Mouse (Mus musculus) neural tube, embryonic 14.5 days (tissue): Measurements from ENCODE around the gene Adamts3. TPM values are rescaled to one million over a fixed set of nuclear protein-coding genes. Genes with fewer than 3 reads are reported as not detected.

Source experiments
- ATAC-seq: fragments of 200-750 bp; cut with Nextera tagmentation; 2 replicates; pipeline ENCODE4 v1.8.0; 2017; ENCODE audit warnings: low read depth, mild to moderate bottlenecking, moderate TSS enrichment, moderate library complexity
- H3K27ac ChIP-seq: fragments of 300-500 bp; sonication (generic); 2 replicates; pipeline ENCODE4 v1.5.1; 2014; ENCODE audit warnings: low read depth, mild to moderate bottlenecking, control low read depth, low read length, moderate library complexity, mixed read lengths
- H3K27me3 ChIP-seq: fragments of 300-500 bp; sonication (generic); 2 replicates; pipeline ENCODE4 v1.6.1; 2014; ENCODE audit warnings: low read length; ENCODE audit not compliant: control insufficient read depth, insufficient read depth
- H3K36me3 ChIP-seq: fragments of 300-500 bp; sonication (generic); 2 replicates; pipeline ENCODE4 v1.6.1; 2014; ENCODE audit warnings: low read length, mixed read lengths; ENCODE audit not compliant: control insufficient read depth, insufficient read depth
- H3K4me1 ChIP-seq: fragments of 300-500 bp; sonication (generic); 2 replicates; pipeline ENCODE4 v1.6.1; 2014; ENCODE audit warnings: low read length; ENCODE audit not compliant: control insufficient read depth, insufficient read depth
- H3K4me2 ChIP-seq: fragments of 300-500 bp; sonication (generic); 2 replicates; pipeline ENCODE4 v1.6.1; 2014; ENCODE audit warnings: mild to moderate bottlenecking, low read depth, low read length, control low read depth
- H3K4me3 ChIP-seq: fragments of 300-500 bp; sonication (generic); 2 replicates; pipeline ENCODE4 v1.5.1; 2014; ENCODE audit warnings: low read depth, low read length, control low read depth, mixed read lengths
- H3K9ac ChIP-seq: fragments of 300-500 bp; sonication (generic); replicated peaks from 2 replicates; pipeline ENCODE4 v1.6.1; 2014; ENCODE audit warnings: low read depth, mild to moderate bottlenecking, control low read depth, low read length, mixed read lengths
- H3K9me3 ChIP-seq: fragments of 300-500 bp; sonication (generic); 2 replicates; pipeline ENCODE4 v1.6.1; 2016; ENCODE audit warnings: low read length; ENCODE audit not compliant: control insufficient read depth
- WGBS: fragments of 180-500 bp; shearing (Covaris S2); extraction: QIAGEN DNeasy Blood & Tissue Kit; methylation state at CpG from one replicate; pipeline ENCODE4 v1.1.7; 2014; 5-methylcytosine and 5-hydroxymethylcytosine counted together
- polyA plus RNA-seq: library from polyadenylated mRNA; unstranded; fragments of >200 nt; fragmentation: Nextera tagmentation; extraction: Ambion mirVana; gene quantifications from 2 replicates; pipeline ENCODE4 v1.2.1, GENCODE M21; 2014

The Adamts3 gene
- polyA plus RNA-seq, 1 experiment from 2014 or later: 10.9 TPM

DNA sequence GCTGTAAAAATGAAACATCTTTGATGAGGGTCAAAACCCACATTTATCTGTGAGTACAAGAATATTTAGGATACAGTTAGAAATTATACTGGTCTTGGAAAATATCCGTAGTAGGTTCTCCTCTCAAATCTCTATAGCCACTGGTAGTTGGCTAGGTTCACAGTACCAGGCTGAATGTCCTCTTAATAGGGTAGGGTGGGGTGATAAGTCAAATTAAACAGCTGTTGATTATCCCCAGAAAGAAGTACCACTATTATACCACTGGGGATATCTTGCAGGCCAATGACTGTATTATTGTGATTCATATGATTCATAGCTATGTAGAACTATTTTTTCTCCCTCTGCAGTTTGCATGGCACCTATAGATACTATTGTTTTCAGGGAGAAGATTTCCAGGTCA, 228.8 kb downstream of the Adamts3 start:
- no peaks in the 10 kb centered on the region for H3K4me1 ChIP-seq
- no peak overlapping the region for H3K4me2 ChIP-seq
- H3K27me3 ChIP-seq: no peaks in the 10 kb centered on the region
- no peak overlapping the region for H3K9ac ChIP-seq
- H3K36me3 ChIP-seq: no peaks in the 10 kb centered on the region
- H3K27ac ChIP-seq: no peak overlapping the region
- no peak overlapping the region for H3K4me3 ChIP-seq
- ATAC-seq: no peak
- 93% methylated on average over 1 of the region's 1 CpGs for WGBS
- no peaks in the 10 kb centered on the region for H3K9me3 ChIP-seq

DNA sequence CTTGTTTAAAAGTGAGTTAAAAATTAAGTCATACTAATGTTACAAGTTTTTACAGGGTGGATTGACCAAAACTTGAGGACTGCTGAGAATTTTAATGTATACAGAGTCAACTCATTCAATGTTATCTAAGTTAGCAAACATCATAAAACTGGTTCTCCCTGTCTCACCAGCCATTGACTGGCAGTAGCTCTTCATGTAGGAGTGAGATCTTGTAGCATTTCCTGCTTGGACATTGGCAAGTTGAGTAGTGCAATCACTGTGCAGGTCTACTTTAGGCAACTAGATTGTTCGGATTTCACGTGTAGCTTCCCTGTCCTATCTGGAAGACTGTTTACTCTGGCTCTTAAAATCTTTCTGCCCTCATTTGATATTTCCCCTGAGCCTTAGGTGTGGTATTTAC, 229.3 kb downstream of the Adamts3 start:
- no peak overlapping the region for H3K9ac ChIP-seq
- no peak overlapping the region for H3K4me3 ChIP-seq
- H3K27me3 ChIP-seq: no peaks in the 10 kb centered on the region
- H3K4me2 ChIP-seq: no peak overlapping the region
- no peak overlapping the region for H3K27ac ChIP-seq
- H3K4me1 ChIP-seq: no peaks in the 10 kb centered on the region
- ATAC-seq: no peak
- H3K9me3 ChIP-seq: no peaks in the 10 kb centered on the region
- 89% methylated on average over 2 of the region's 2 CpGs for WGBS
- no peaks in the 10 kb centered on the region for H3K36me3 ChIP-seq

DNA sequence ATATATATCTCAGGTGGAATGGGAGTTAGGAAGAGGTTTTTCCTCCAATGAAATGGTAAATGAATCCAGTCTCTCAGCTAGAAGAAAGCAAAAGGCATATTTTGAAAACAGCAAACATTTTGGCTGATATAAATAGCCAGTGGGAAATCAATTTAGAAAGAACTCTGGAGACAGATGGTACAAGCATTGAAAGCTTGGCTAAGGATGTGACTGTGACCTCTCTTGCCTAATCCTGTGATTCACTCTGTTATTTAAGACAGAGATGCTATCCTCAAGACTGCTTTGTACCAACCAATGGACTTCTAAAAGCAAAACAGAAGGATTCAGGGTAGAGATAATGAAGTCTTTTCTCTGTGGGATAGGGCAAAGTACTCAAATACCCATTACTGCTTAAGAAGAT, 236.2 kb downstream of the Adamts3 start:
- no peak overlapping the region for H3K4me3 ChIP-seq
- H3K4me1 ChIP-seq: no peaks in the 10 kb centered on the region
- H3K36me3 ChIP-seq: no peaks in the 10 kb centered on the region
- no peak for ATAC-seq
- H3K4me2 ChIP-seq: no peak overlapping the region
- no peak overlapping the region for H3K9ac ChIP-seq
- no peaks in the 10 kb centered on the region for H3K27me3 ChIP-seq
- H3K27ac ChIP-seq: no peak overlapping the region
- no peaks in the 10 kb centered on the region for H3K9me3 ChIP-seq

DNA sequence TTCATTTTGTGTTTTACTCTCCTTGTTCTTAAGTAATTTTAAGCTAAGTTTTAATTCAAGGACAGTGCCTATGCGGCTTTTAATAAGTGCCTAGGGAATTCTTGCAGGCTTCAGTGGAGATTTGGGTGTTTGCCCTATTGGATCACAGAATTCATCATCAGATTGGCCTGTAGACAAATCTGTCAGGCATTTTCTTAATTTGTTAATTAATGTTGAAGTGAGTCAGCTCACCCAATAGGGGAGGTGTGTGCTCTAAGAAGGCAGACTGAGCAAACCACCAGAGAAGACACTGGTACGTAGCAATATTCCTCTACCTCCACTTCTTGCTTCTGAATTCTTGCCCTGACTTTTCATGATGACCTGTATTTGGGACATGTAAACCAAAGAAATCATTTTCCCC, 247.7 kb downstream of the Adamts3 start:
- ATAC-seq: no peak
- Histone ChIP-seq H3K9ac (no peak overlapping the region), H3K4me2 (no peak overlapping the region), H3K27ac (no peak overlapping the region), H3K9me3 (no peaks in the 10 kb centered on the region), H3K4me3 (no peak overlapping the region), H3K27me3 (no peaks in the 10 kb centered on the region), H3K36me3 (no peaks in the 10 kb centered on the region), H3K4me1 (no peaks in the 10 kb centered on the region)
- 84% methylated on average over 2 of the region's 2 CpGs for WGBS

DNA sequence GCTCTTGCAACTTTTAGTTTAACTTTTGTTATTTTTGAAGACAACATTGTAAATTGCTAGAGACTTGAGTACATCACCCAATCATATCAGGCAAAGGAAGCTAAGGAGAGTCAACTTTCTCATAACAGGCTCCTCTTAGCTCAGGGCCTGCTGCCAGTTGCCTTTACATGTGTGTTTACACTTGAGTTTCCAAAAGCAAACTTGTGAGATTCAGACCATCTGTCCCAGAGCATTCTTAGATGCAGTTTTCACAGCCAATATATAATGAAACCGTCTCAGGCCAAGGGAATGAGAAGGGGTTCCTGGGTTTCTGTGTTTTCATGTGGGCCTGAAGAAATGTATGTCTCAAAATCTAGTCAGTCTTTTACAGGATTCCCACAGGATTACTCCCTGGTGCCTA, 251.5 kb downstream of the Adamts3 start:
- Histone ChIP-seq H3K4me3 (no peak overlapping the region), H3K27ac (no peak overlapping the region), H3K4me1 (no peaks in the 10 kb centered on the region), H3K9ac (no peak overlapping the region), H3K27me3 (no peaks in the 10 kb centered on the region), H3K36me3 (no peaks in the 10 kb centered on the region), H3K4me2 (no peak overlapping the region), H3K9me3 (no peaks in the 10 kb centered on the region)
- whole genome bisulfite sequencing: 88% methylated on average over 1 of the region's 1 CpGs
- no peak for ATAC-seq
